Mouse (Mus musculus) heart, adult 2 months (tissue): Measurements from ENCODE around the gene Tk1. TPM values are rescaled to one million over a fixed set of nuclear protein-coding genes. Genes with fewer than 3 reads are reported as not detected.

Experiments used
- DNase-seq, 2 experiments: peaks; one replicate each; pipeline ENCODE4 v3.0.0; 2021
- H3K27ac ChIP-seq: fragments of 200-600 bp; 2 replicates; pipeline ENCODE4 v1.8.1; 2022
- H3K27me3 ChIP-seq: fragments of 200-500 bp; 2 replicates; pipeline ENCODE4 v1.6.1; 2012; ENCODE audit warnings: mild to moderate bottlenecking, low read length, inconsistent platforms, mixed read lengths; ENCODE audit not compliant: control insufficient read depth, insufficient read depth
- H3K36me3 ChIP-seq: fragments of 200-500 bp; 2 replicates; pipeline ENCODE4 v1.6.1; 2012; ENCODE audit warnings: low read length, inconsistent platforms; ENCODE audit not compliant: control insufficient read depth, insufficient read depth
- H3K4me1 ChIP-seq: fragments of 200-500 bp; 2 replicates; pipeline ENCODE4 v1.6.1; 2011; ENCODE audit warnings: low read length; ENCODE audit not compliant: control insufficient read depth, insufficient read depth
- H3K4me3 ChIP-seq: fragments of 200-600 bp; 2 replicates; pipeline ENCODE4 v1.8.1; 2022
- H3K79me2 ChIP-seq: fragments of 200-500 bp; replicated peaks from 2 replicates; pipeline ENCODE4 v1.6.1; 2012; ENCODE audit warnings: mild to moderate bottlenecking, inconsistent platforms, low read length, moderate library complexity, mixed read lengths; ENCODE audit not compliant: control insufficient read depth, insufficient read depth
- H3K9ac ChIP-seq: fragments of 200-500 bp; 2 replicates; pipeline ENCODE4 v1.6.1; 2012; ENCODE audit warnings: low read depth, mild to moderate bottlenecking, control low read depth, inconsistent platforms, low read length, mixed read lengths
- CTCF ChIP-seq: fragments of 200-600 bp; IDR thresholded peaks from 2 replicates; pipeline ENCODE4 v1.8.1; 2022; ENCODE audit warnings: antibody characterized with exemption, mild to moderate bottlenecking, moderate library complexity
- EP300 ChIP-seq: fragments of 200-500 bp; IDR thresholded peaks from 2 replicates; pipeline ENCODE4 v1.6.1; 2011; ENCODE audit warnings: low read depth, low read length, control low read depth; ENCODE audit not compliant: insufficient read depth
- POLR2A ChIP-seq: fragments of 200-500 bp; IDR thresholded peaks from 2 replicates; pipeline ENCODE4 v1.6.1; 2011; ENCODE audit warnings: mild to moderate bottlenecking, low read depth, low read length, control low read depth; ENCODE audit not compliant: insufficient read depth
- WGBS: fragments of 180-500 bp; shearing (Covaris S2); methylation state at CpG from one replicate; pipeline ENCODE4 v1.1.7; 2018; 5-methylcytosine and 5-hydroxymethylcytosine counted together
- intact Hi-C: fragments of 180-260 bp; cut with DNase I; formaldehyde crosslinking; loops from one replicate; pipeline ENCODE4 v1.15.1; 2025
- polyA plus RNA-seq: library from polyadenylated mRNA; depleted of rRNA; stranded (reverse); fragments of >200 nt; gene quantifications from 2 replicates; pipeline ENCODE4 v1.2.3, GENCODE M21; 2012
- total RNA-seq, 2 experiments: library from RNA; stranded (reverse); gene quantifications; 2 replicates each; pipeline ENCODE4 v1.2.3; 2021

Gene Tk1
- total and polyA plus RNA-seq, 3 experiments: 1.9 to 3.0 (median 2.0) TPM

- TF ChIP-seq POLR2A (peak; percentile 31; the same call in 1 of the 2 replicates), EP300 (0 out of 2 replicates have a peak, but pooled peaks have one; percentile 4), CTCF (no peak)
- WGBS: 10% methylated on average over 18 of the region's 18 CpGs
- no peaks in the 10 kb centered on the region for H3K27me3 ChIP-seq
- H3K36me3 ChIP-seq: no peaks in the 10 kb centered on the region
- peak overlapping the region; percentile 28 for H3K9ac ChIP-seq
- peak overlapping the region; percentile 96 for H3K27ac ChIP-seq
- DNase-seq: peak; percentile 73 to 83
- H3K4me3 ChIP-seq: peak overlapping the region; percentile 52
- intact Hi-C loops: no loop called here
- peaks cover 6% of the 10 kb centered on the region; the same call in 1 of the 2 replicates for H3K4me1 ChIP-seq
- no peaks in the 10 kb centered on the region for H3K79me2 ChIP-seq
These were observed 44.6 kb downstream of the Tk1 start for GRCm38 (mm10) chr11:117781199-117781821.

GRCm38 (mm10) chr11:117780582-117781111, 45.2 kb downstream of the Tk1 start:
- Histone ChIP-seq H3K9ac (peak overlapping the region; percentile 74), H3K79me2 (no peaks in the 10 kb centered on the region), H3K4me1 (peaks cover 6% of the 10 kb centered on the region; the same call in 1 of the 2 replicates), H3K27me3 (no peaks in the 10 kb centered on the region), H3K36me3 (no peaks in the 10 kb centered on the region), H3K4me3 (peak overlapping the region; percentile 52), H3K27ac (peak overlapping the region; percentile 96)
- WGBS: 2% methylated on average over 19 of the region's 19 CpGs
- TF ChIP-seq POLR2A (peak; percentile 75), CTCF (peak; percentile 42), EP300 (no peak; the same call in 1 of the 2 replicates)
- DNase-seq: peak; percentile 85 to 92
- intact Hi-C loops: no loop called here

DNA sequence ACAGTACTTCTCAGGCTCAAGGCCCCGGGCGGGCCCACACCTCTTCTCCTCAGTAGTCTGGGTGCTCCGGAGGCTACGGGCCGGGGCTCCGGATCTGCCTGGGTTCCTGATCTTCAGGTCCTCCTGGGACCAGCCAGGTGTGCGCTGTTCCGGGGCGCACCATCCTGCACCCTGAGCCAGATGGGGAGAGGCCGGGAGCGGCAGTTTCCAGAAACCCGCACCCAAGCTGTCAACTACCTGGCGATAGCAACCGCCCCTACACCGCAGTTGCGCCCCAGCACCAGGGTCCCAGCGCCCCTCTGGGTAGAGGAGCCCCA, 45.7 kb downstream of the Tk1 start:
- intact Hi-C loops: no loop called here
- peaks cover 6% of the 10 kb centered on the region; the same call in 1 of the 2 replicates for H3K4me1 ChIP-seq
- DNase-seq: no peak
- peak overlapping the region; percentile 96 for H3K27ac ChIP-seq
- under 1% methylated on average over 17 of the region's 17 CpGs for WGBS
- peak overlapping the region; percentile 74 for H3K9ac ChIP-seq
- peak overlapping the region; percentile 52 for H3K4me3 ChIP-seq
- H3K27me3 ChIP-seq: no peaks in the 10 kb centered on the region
- H3K79me2 ChIP-seq: no peaks in the 10 kb centered on the region
- TF ChIP-seq POLR2A (no peak), EP300 (no peak), CTCF (no peak)
- H3K36me3 ChIP-seq: no peaks in the 10 kb centered on the region

- intact Hi-C loops: no loop called here
- peaks cover 6% of the 10 kb centered on the region; the same call in 1 of the 2 replicates for H3K4me1 ChIP-seq
- 10% methylated on average over 38 of the region's 38 CpGs for WGBS
These were observed 46.3 kb downstream of the Tk1 start for GRCm38 (mm10) chr11:117779434-117780198.

DNA sequence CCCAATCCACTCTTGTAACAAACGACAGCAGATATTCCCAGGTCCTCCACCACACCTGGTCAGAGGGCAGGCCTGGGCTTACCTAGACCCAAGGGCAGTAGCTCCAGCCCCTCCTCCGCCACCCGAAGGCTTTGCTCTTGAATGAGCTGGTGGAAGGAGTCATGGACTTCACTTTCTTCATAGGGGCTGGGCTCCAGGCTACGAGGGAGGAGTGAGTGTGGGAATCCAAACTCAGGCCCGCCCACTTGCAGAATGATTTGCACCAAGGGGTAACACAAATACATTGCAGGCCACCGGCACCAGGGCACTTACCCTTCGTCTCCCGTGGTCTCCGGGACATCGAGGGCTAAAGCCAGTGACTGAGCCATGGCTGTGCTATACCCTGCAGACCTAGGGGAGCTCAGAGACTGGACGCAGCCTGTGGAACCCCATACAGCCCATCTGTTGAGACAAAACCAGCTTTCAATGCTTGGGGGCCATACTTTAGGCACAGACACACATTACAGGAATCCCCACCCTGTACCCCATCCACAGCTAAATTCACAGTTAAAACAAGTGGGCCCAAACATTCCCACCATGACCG, 47.0 kb downstream of the Tk1 start:
- H3K27me3 ChIP-seq: no peaks in the 10 kb centered on the region
- H3K27ac ChIP-seq: peak overlapping the region; percentile 96
- H3K36me3 ChIP-seq: no peaks in the 10 kb centered on the region
- no peaks in the 10 kb centered on the region for H3K79me2 ChIP-seq
- DNase-seq: peak; percentile 45 to 58
- WGBS: 44% methylated on average over 12 of the region's 12 CpGs
- H3K4me3 ChIP-seq: peak overlapping the region; percentile 52
- intact Hi-C loops: no loop called here
- H3K4me1 ChIP-seq: peaks cover 6% of the 10 kb centered on the region; the same call in 1 of the 2 replicates
- peak overlapping the region; percentile 74 for H3K9ac ChIP-seq
- TF ChIP-seq CTCF: no peak
- TF ChIP-seq EP300: no peak
- TF ChIP-seq POLR2A: no peak

More at GRCm38 (mm10) chr11:117779434-117780198, 46.3 kb downstream of the Tk1 start:
- Histone ChIP-seq H3K27me3 (no peaks in the 10 kb centered on the region), H3K36me3 (no peaks in the 10 kb centered on the region), H3K9ac (peak overlapping the region; percentile 74), H3K27ac (peak overlapping the region; percentile 96), H3K79me2 (no peaks in the 10 kb centered on the region), H3K4me3 (peak overlapping the region; percentile 52)
- TF ChIP-seq EP300: peak; percentile 61; the same call in 1 of the 2 replicates
- TF ChIP-seq CTCF: peak; percentile 34
- TF ChIP-seq POLR2A: peak; percentile 87
- DNase-seq: peak; percentile 82 to 88
